Comparison of ENCODE assay signal across 9 mouse cellular contexts in the genomic region with DNA sequence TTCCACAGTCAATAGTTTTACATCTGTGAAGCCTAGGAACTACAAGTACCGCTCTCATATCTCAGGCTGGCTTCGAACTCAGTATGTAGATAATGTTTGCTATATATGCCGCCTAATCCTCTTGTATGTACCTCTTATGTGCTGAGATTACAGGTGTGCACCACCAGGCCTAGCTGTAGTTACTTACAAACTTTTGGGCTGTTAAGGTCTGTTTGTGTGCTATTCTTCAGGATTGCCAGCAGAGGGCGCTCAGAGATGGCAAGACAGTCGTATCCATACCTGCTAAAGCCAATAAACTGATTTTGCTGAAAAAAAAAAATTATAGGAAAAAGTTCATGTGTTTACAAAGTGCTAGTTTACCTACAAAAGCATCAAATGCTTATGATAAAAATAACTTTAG.
A peak's percentile ranks its signal among the peaks of the same experiment; 100 is the strongest.
DNase-seq lines count a peak whose midpoint lies in the region; ATAC-seq lines count a peak whose summit lies in the region.
"Had no signal": no experiment of that assay in that cellular context is flagged by ENCODE, and none has a peak within 500 bp of the region (broad histone marks: within the 10 kb centered on the region; RNA-seq: fewer than 3 reads in every experiment).

No protein-coding gene starts in this region.

- no peak overlapping the region for H3K4me3 ChIP-seq in neural tube, embryonic 11.5 days (ENCODE audit: low read depth, low read length)
- H3K4me3 ChIP-seq: neural tube, embryonic 12.5 days had no signal

- no peak overlapping the region for H3K27ac ChIP-seq in neural tube, embryonic 11.5 days (ENCODE audit: low read depth, low read length)
- H3K27ac ChIP-seq: neural tube, embryonic 12.5 days had no signal

- peak; percentile 35 to 62 for DNase-seq in layer of hippocampus, postnatal 25 days (ENCODE audit: extremely low spot score in 1 of 2, low spot score in 1 of 2)
- DNase-seq in layer of hippocampus, adult 8-10 months (ENCODE audit: low spot score in 2 of 2) = no peak
- peak; percentile 55 for DNase-seq in ES-CJ7 (ENCODE audit: low read depth, low spot score)
- DNase-seq in brain, adult 2 months (ENCODE audit: low read depth, low spot score) = peak; percentile 83
- peak; percentile 8 to 27 for DNase-seq in layer of hippocampus, postnatal 36 days
- peak; percentile 39 for DNase-seq in neural tube, embryonic 11.5 days (ENCODE audit: low spot score)
- no peak for DNase-seq in spleen, adult 12 weeks (ENCODE audit: low spot score)

- no peaks in the 10 kb centered on the region for H3K4me1 ChIP-seq in neural tube, embryonic 11.5 days (ENCODE audit: control insufficient read depth, insufficient read depth, low read length)
- H3K4me1 ChIP-seq: neural tube, embryonic 12.5 days had no signal

- WGBS in neural tube, embryonic 11.5 days = 25% methylated on average over 5 of the region's 5 CpGs

- H3K4me2 ChIP-seq in neural tube, embryonic 11.5 days (ENCODE audit: low read depth) = no peak overlapping the region
- H3K4me2 ChIP-seq: neural tube, embryonic 12.5 days had no signal

- H3K9ac ChIP-seq in neural tube, embryonic 11.5 days (ENCODE audit: low read length) = no peak overlapping the region
- H3K9ac ChIP-seq: neural tube, embryonic 12.5 days had no signal

- no peaks in the 10 kb centered on the region for H3K9me3 ChIP-seq in neural tube, embryonic 11.5 days (ENCODE audit: control insufficient read depth, low read length)
- H3K9me3 ChIP-seq: neural tube, embryonic 12.5 days had no signal

- peak; percentile 63 for ATAC-seq in erythroid progenitor cell, adult 5-6 weeks (replicated peaks; ENCODE audit: low FRiP score, poor library complexity, severe bottlenecking)
- no peak for ATAC-seq in neural tube, embryonic 11.5 days (ENCODE audit: insufficient read depth, low FRiP score, low TSS enrichment)

- H3K36me3 ChIP-seq in neural tube, embryonic 11.5 days (ENCODE audit: control insufficient read depth, insufficient read depth, low read length) = no peaks in the 10 kb centered on the region
- H3K36me3 ChIP-seq: neural tube, embryonic 12.5 days had no signal

- H3K27me3 ChIP-seq in neural tube, embryonic 11.5 days (ENCODE audit: control insufficient read depth, insufficient read depth, low read length) = no peaks in the 10 kb centered on the region
- H3K27me3 ChIP-seq: neural tube, embryonic 12.5 days had no signal

Comparison
In these comparisons a context has a peak if more than half of its experiments do, and no peak if none do; other contexts are left out.
1. DNase-seq: peak in layer of hippocampus, postnatal 25 days (2 of 2), ES-CJ7 (single experiment), brain, adult 2 months (single experiment), layer of hippocampus, postnatal 36 days (2 of 2) and neural tube, embryonic 11.5 days (single experiment); none in layer of hippocampus, adult 8-10 months (0 of 2) and spleen, adult 12 weeks (single experiment).